Mouse (Mus musculus) forebrain, embryonic 11.5 days (tissue): ENCODE data around the gene Sprtn. TPM values are rescaled to one million over a fixed set of nuclear protein-coding genes. Genes with fewer than 3 reads are reported as not detected.

ENCODE experiments used
- ATAC-seq: fragments of 200-750 bp; cut with Nextera tagmentation; replicated peaks from 2 replicates; pipeline ENCODE4 v1.8.0; 2017; ENCODE audit warnings: moderate TSS enrichment; ENCODE audit not compliant: low FRiP score
- DNase-seq: peaks from one replicate; pipeline ENCODE4 v3.0.0-alpha.2; 2017; ENCODE audit warnings: low spot score
- H3K27ac ChIP-seq: fragments of 300-500 bp; sonication (generic); 2 replicates; pipeline ENCODE4 v1.5.1; 2014; ENCODE audit warnings: low read depth, low read length
- H3K27me3 ChIP-seq: fragments of 300-500 bp; sonication (generic); 2 replicates; pipeline ENCODE4 v1.6.1; 2014; ENCODE audit warnings: mild to moderate bottlenecking, low read length, mixed read lengths; ENCODE audit not compliant: control insufficient read depth, insufficient read depth
- H3K36me3 ChIP-seq: fragments of 300-500 bp; sonication (generic); 2 replicates; pipeline ENCODE4 v1.6.1; 2014; ENCODE audit warnings: mild to moderate bottlenecking, low read length, moderate library complexity, mixed read lengths; ENCODE audit not compliant: control insufficient read depth, insufficient read depth
- H3K4me1 ChIP-seq: fragments of 300-500 bp; sonication (generic); replicated peaks from 2 replicates; pipeline ENCODE4 v1.6.1; 2014; ENCODE audit warnings: low read length, mixed read lengths; ENCODE audit not compliant: control insufficient read depth, insufficient read depth
- H3K4me2 ChIP-seq: fragments of 300-500 bp; sonication (generic); 2 replicates; pipeline ENCODE4 v1.6.1; 2014; ENCODE audit warnings: low read depth, mild to moderate bottlenecking, low read length, moderate library complexity, mixed read lengths; ENCODE audit not compliant: severe bottlenecking
- H3K4me3 ChIP-seq: fragments of 300-500 bp; sonication (generic); 2 replicates; pipeline ENCODE4 v1.5.1; 2014; ENCODE audit warnings: low read depth, low read length
- H3K9ac ChIP-seq: fragments of 300-500 bp; sonication (generic); 2 replicates; pipeline ENCODE4 v1.6.1; 2014; ENCODE audit warnings: low read length
- H3K9me3 ChIP-seq: fragments of 300-500 bp; sonication (generic); 2 replicates; pipeline ENCODE4 v1.6.1; 2016; ENCODE audit warnings: low read length, mixed read lengths; ENCODE audit not compliant: control insufficient read depth
- WGBS: fragments of 180-500 bp; shearing (Covaris S2); extraction: QIAGEN DNeasy Blood & Tissue Kit; methylation state at CpG from one replicate; pipeline ENCODE4 v1.1.7; 2014; 5-methylcytosine and 5-hydroxymethylcytosine counted together
- polyA plus RNA-seq: library from polyadenylated mRNA; unstranded; fragments of >200 nt; fragmentation: Nextera tagmentation; extraction: Ambion mirVana; gene quantifications from 2 replicates; pipeline ENCODE4 v1.2.1, GENCODE M21; 2014

Gene Sprtn
- polyA plus RNA-seq, 1 experiment from 2014 or later: 11.1 TPM

GRCm38 (mm10) chr8:124929006-124929405 is 31.3 kb downstream of the Sprtn start:
- no peaks in the 10 kb centered on the region; the same call in 1 of the 2 replicates for H3K36me3 ChIP-seq
- no peaks in the 10 kb centered on the region for H3K27me3 ChIP-seq
- H3K9me3 ChIP-seq: no peaks in the 10 kb centered on the region
- no peak overlapping the region for H3K4me3 ChIP-seq
- H3K4me1 ChIP-seq: no peaks in the 10 kb centered on the region
- WGBS: 92% methylated on average over 11 of the region's 11 CpGs
- DNase-seq (no peak), ATAC-seq (no peak)
- no peak overlapping the region for H3K9ac ChIP-seq
- H3K27ac ChIP-seq: no peak overlapping the region
- no peak overlapping the region for H3K4me2 ChIP-seq

GRCm38 (mm10) chr8:124930086-124930485 is 32.4 kb downstream of the Sprtn start:
- Histone ChIP-seq H3K27me3 (no peaks in the 10 kb centered on the region), H3K27ac (no peak overlapping the region), H3K9ac (no peak overlapping the region), H3K9me3 (no peaks in the 10 kb centered on the region), H3K4me3 (no peak overlapping the region), H3K4me2 (no peak overlapping the region), H3K4me1 (no peaks in the 10 kb centered on the region), H3K36me3 (no peaks in the 10 kb centered on the region; the same call in 1 of the 2 replicates)
- 97% methylated on average over 13 of the region's 13 CpGs for WGBS
- ATAC-seq (no peak), DNase-seq (no peak)

- H3K36me3 ChIP-seq: no peaks in the 10 kb centered on the region; the same call in 1 of the 2 replicates
These were observed 33.0 kb downstream of the Sprtn start for GRCm38 (mm10) chr8:124930649-124931048.

GRCm38 (mm10) chr8:124932435-124932834 is 34.7 kb downstream of the Sprtn start:
- no peaks in the 10 kb centered on the region for H3K9me3 ChIP-seq
- 90% methylated on average over 3 of the region's 3 CpGs for WGBS
- no peak for DNase-seq
- H3K4me3 ChIP-seq: no peak overlapping the region
- H3K4me1 ChIP-seq: no peaks in the 10 kb centered on the region
- H3K36me3 ChIP-seq: no peaks in the 10 kb centered on the region; the same call in 1 of the 2 replicates
- no peak overlapping the region for H3K9ac ChIP-seq
- H3K27me3 ChIP-seq: no peaks in the 10 kb centered on the region
- no peak for ATAC-seq
- no peak overlapping the region for H3K4me2 ChIP-seq
- H3K27ac ChIP-seq: no peak overlapping the region

More at GRCm38 (mm10) chr8:124930649-124931048, 33.0 kb downstream of the Sprtn start:
- 88% methylated on average over 4 of the region's 4 CpGs for WGBS
- no peak overlapping the region for H3K4me2 ChIP-seq
- no peaks in the 10 kb centered on the region for H3K4me1 ChIP-seq
- no peak overlapping the region for H3K9ac ChIP-seq
- H3K9me3 ChIP-seq: no peaks in the 10 kb centered on the region
- no peak for ATAC-seq
- H3K27me3 ChIP-seq: no peaks in the 10 kb centered on the region
- no peak for DNase-seq
- no peak overlapping the region for H3K27ac ChIP-seq
- H3K4me3 ChIP-seq: no peak overlapping the region

GRCm38 (mm10) chr8:124935116-124935515 is 37.4 kb downstream of the Sprtn start:
- H3K36me3 ChIP-seq: no peaks in the 10 kb centered on the region; the same call in 1 of the 2 replicates
- WGBS: 86% methylated on average over 5 of the region's 5 CpGs
- ATAC-seq: no peak
- H3K27me3 ChIP-seq: no peaks in the 10 kb centered on the region
- DNase-seq: no peak
- H3K9ac ChIP-seq: no peak overlapping the region
- no peaks in the 10 kb centered on the region for H3K9me3 ChIP-seq
- no peak overlapping the region for H3K27ac ChIP-seq
- H3K4me1 ChIP-seq: no peaks in the 10 kb centered on the region
- no peak overlapping the region for H3K4me2 ChIP-seq
- H3K4me3 ChIP-seq: no peak overlapping the region

GRCm38 (mm10) chr8:124936699-124937098 is 39.0 kb downstream of the Sprtn start:
- no peak overlapping the region for H3K4me3 ChIP-seq
- H3K4me1 ChIP-seq: no peaks in the 10 kb centered on the region
- no peak overlapping the region for H3K4me2 ChIP-seq
- H3K27ac ChIP-seq: no peak overlapping the region
- WGBS: 98% methylated on average over 10 of the region's 10 CpGs
- H3K36me3 ChIP-seq: no peaks in the 10 kb centered on the region
- no peak overlapping the region for H3K9ac ChIP-seq
- H3K27me3 ChIP-seq: no peaks in the 10 kb centered on the region
- no peak for DNase-seq
- H3K9me3 ChIP-seq: no peaks in the 10 kb centered on the region
- ATAC-seq: no peak

GRCm38 (mm10) chr8:124937293-124937692 is 39.6 kb downstream of the Sprtn start:
- 82% methylated on average over 4 of the region's 4 CpGs for WGBS
- Histone ChIP-seq H3K36me3 (no peaks in the 10 kb centered on the region), H3K4me2 (no peak overlapping the region), H3K27me3 (no peaks in the 10 kb centered on the region), H3K27ac (no peak overlapping the region), H3K9ac (no peak overlapping the region), H3K4me3 (no peak overlapping the region), H3K9me3 (no peaks in the 10 kb centered on the region), H3K4me1 (no peaks in the 10 kb centered on the region)
- DNase-seq (no peak), ATAC-seq (no peak)

GRCm38 (mm10) chr8:124943801-124944200 is 46.1 kb downstream of the Sprtn start:
- ATAC-seq (no peak), DNase-seq (no peak)
- H3K36me3 ChIP-seq: no peaks in the 10 kb centered on the region
- no peak overlapping the region for H3K27ac ChIP-seq
- peaks cover 5% of the 10 kb centered on the region; the same call in 1 of the 2 replicates for H3K4me1 ChIP-seq
- no peak overlapping the region for H3K4me2 ChIP-seq
- H3K9ac ChIP-seq: no peak overlapping the region
- 85% methylated on average over 6 of the region's 6 CpGs for WGBS
- no peaks in the 10 kb centered on the region for H3K27me3 ChIP-seq
- H3K9me3 ChIP-seq: no peaks in the 10 kb centered on the region
- no peak overlapping the region for H3K4me3 ChIP-seq

- Histone ChIP-seq H3K4me2 (no peak overlapping the region), H3K27ac (no peak overlapping the region), H3K4me3 (no peak overlapping the region), H3K27me3 (no peaks in the 10 kb centered on the region), H3K9ac (no peak overlapping the region), H3K4me1 (peaks cover 5% of the 10 kb centered on the region; the same call in 1 of the 2 replicates), H3K9me3 (no peaks in the 10 kb centered on the region), H3K36me3 (no peaks in the 10 kb centered on the region)
- DNase-seq (no peak), ATAC-seq (no peak)
- 67% methylated on average over 7 of the region's 7 CpGs for WGBS
These were observed 46.7 kb downstream of the Sprtn start for GRCm38 (mm10) chr8:124944406-124944805.
